Mouse (Mus musculus): Measurements from ENCODE around the gene Pde4b.

DNA sequence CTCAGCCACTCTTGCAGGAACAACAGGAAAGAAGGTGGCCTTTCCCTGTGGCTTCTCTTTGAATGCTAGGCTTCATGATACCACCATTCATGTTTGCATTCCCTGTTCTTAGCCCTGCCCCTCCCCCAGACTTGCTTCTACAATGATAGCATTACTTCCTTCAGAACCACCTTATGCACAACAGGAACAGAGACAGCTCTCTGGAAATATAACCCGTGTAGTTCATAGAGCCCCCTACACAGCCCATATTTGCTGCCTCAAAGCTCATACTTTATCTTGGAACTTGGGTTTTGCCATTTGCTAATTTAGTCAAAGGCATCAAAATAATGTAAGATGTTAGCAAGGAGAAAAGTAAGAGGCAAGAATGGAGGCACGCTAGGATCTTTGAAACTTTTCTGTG, 479.8 kb downstream of the Pde4b start:
- TF ChIP-seq POLR2A (IDR thresholded peaks at IDR 0.05; ENCODE audit: low read depth, low read length), result no peak
- TF ChIP-seq CTCF (IDR thresholded peaks at IDR 0.05; ENCODE audit: extremely low read depth, insufficient read depth, insufficient read length, insufficient replicate concordance), result no peak

Measured in spleen, adult 2 months (tissue).